Mouse (Mus musculus): Measurements from ENCODE around the gene Abhd4.

- TF ChIP-seq CTCF (conservative IDR thresholded peaks at IDR 0.05; ENCODE audit: insufficient read depth, insufficient read length, low read depth, low read length): no peak
- no peak for TF ChIP-seq POLR2A (IDR thresholded peaks at IDR 0.05; ENCODE audit: low read depth, low read length)
Observed at GRCm38 (mm10) chr14:54207924-54208323, 46.1 kb upstream of the Abhd4 start.
